Mouse (Mus musculus) cortical plate, adult 2 months (tissue): Measurements from ENCODE around the gene Tlr8.

ENCODE experiments used
- CTCF ChIP-seq: fragments of 200-500 bp; IDR thresholded peaks from 2 replicates; pipeline ENCODE4 v1.5.1; 2011; ENCODE audit warnings: mild to moderate bottlenecking, control low read depth, low read length; ENCODE audit not compliant: insufficient read depth; ENCODE audit errors: extremely low read depth
- POLR2A ChIP-seq: fragments of 200-500 bp; IDR thresholded peaks from 2 replicates; pipeline ENCODE4 v1.6.1; 2011; ENCODE audit warnings: mild to moderate bottlenecking, low read length, control low read depth; ENCODE audit not compliant: insufficient read depth; ENCODE audit errors: extremely low read depth

DNA sequence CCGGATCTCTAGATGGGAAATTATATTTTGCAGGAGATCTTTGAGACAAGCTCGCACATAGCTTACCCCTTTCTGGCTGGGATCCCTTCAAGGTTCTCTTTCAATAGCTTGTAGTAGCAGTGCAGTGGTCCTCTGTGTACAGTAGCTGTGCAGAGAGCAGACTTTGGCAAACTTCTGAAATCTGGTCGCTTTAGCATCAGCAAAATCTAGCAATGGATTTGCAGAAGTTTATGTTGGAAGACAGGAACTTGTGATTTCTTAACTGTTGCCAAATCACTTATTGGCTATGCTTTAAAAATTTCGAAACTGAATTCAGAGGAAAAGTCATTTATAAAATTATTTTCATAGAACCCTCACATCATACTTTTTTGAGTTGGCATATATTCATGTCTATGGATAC, at the start of gene Tlr8:
- TF ChIP-seq CTCF (no peak), POLR2A (no peak)
